Mouse (Mus musculus) frontal cortex, postnatal 36 days (tissue): Measurements from ENCODE around the gene Dnah17.
A peak's percentile ranks its signal among the peaks of the same experiment; 100 is the strongest.

ENCODE experiments used
- DNase-seq, 2 experiments: peaks; one replicate each; pipeline ENCODE4 v3.0.0; 2022; ENCODE audit warnings: low spot score in 2 of 2

Dnah17 gene

GRCm38 (mm10) chr11:118024111-118024510, 106.3 kb downstream of the Dnah17 start:
- no peak for DNase-seq

- no peak for DNase-seq
These were observed 107.0 kb downstream of the Dnah17 start for GRCm38 (mm10) chr11:118023475-118023874.

DNA sequence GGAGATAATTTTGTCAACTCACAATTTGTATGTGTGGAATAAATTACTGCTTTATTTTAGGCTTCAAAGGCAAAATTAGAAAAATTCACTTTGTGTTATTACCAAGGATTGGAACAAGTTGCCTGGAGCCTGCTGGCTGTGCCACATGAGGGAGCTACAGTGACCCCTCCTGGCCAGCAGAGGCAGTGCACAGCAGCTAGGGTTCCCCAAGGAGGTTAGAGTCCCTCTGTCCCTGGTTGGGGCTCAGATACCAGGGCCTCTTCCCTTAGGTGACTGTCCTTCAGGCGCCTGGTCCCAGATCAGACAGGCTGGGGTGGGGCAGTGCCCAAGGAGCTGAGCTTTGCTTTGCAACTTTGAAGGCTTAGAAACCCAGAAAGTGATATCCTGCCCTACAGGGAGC, 108.6 kb downstream of the Dnah17 start:
- peak; percentile 66 to 80 for DNase-seq

GRCm38 (mm10) chr11:118018328-118018727, 112.1 kb downstream of the Dnah17 start:
- no peak for DNase-seq

GRCm38 (mm10) chr11:118015381-118016145, 114.9 kb downstream of the Dnah17 start:
- DNase-seq, result no peak

DNA sequence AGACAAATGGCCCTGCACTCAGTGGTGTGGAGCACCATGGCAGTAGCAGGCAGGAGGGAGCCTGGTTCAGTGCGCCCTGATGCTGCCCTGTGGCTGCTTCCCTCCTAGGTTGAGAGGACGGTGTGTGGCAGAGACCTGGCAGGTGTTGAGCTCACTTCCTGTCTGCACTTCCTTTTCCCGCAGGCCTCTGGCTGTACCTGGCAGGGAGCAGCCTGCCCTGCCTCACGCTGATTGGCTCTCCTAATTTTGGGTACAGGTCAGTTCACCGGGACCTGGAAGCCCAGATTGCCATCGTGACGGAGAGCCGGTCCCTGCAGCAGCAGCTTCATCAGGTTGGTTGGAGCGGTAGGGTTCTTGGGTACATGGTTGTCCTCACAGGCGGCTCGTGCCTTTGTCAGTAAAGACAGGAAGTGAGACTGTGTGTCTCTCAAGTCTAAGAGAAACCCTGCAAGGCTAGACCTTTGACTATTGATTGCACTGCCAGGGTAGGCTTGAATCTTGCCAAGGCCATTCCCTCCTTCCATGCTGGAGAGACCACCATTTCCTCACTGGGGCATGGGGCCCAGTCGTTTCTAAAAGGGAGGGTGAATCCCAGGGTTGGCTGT, 115.9 kb downstream of the Dnah17 start:
- no peak for DNase-seq

DNA sequence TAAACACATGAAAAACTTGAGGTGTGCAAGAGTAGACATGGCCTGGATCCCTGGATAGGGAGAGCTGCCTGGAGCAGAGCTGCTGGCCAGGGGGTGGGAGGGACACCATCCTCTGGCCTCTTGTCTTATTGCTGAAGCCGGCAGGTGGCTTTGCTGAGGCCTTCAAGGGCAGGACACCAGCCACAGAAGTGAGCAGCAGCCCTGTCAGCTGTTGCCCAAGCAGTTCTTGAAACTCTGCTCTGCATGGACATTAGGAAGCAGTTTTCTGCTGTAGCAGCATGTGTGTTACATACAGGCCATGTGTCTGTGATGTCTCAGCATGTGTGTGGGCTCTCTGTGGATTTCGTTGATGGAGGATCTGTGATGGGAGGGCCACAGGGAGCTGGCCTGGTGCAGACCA, 117.1 kb downstream of the Dnah17 start:
- no peak for DNase-seq

GRCm38 (mm10) chr11:118012595-118012994, 117.8 kb downstream of the Dnah17 start:
- DNase-seq, result no peak

DNA sequence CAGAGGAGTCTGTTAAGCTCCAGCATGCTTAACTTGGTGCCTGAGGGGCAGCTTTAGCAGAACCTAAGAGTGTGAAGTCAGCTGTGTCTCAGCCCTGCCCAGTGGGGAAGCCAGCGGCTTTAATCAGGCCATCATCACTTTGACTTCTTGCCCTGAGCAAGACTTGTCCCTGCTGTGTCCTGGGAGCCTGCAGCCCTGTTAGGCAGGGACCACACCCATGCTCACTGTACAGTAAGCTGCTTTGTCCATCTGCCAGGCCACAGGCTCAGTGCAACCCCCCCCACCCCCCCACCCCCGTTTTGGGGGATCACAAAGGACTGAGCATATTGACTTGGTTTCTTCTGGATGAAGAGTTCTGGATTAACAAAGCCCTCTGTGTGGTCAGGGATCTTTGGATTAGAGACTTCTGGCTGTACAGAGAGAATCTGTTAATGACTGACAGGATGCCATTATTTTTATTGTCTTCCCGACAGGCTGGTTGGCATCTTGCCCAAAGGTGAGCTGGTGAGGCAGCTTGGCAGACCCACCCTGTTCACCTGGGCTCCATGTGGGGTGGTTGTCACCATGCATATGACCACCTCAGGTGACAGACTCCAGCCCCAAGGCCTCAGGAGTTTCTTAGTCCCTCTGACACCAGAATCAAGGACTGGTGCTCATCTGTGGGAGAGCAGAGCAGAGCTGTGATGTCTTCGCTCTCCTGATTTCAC, 120.4 kb downstream of the Dnah17 start:
- DNase-seq, result no peak

DNA sequence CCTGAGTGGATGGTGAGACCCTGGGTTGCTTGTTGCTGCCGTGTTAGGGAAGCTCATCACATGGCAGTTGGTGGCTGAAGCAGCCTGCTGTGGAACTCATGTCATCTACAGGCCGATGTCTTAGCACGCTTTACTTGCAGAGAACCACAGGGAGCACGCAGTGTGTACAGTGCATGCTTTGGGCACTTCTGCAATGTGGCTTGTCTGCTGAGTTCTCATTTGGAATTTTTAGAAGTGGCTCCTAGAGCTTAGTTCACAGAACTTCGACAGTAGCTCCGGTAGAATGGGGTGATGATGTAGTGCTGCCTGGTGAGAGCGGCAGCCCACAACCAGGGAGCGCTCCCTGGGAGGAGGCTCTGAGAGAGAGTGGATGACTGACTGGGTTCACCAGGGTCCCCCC, 121.6 kb downstream of the Dnah17 start:
- no peak for DNase-seq

- DNase-seq, result no peak
These were observed 122.2 kb downstream of the Dnah17 start for GRCm38 (mm10) chr11:118008144-118008805.

- DNase-seq, result no peak
These were observed 122.8 kb downstream of the Dnah17 start for GRCm38 (mm10) chr11:118007460-118008143.

GRCm38 (mm10) chr11:118004217-118004616, 126.2 kb downstream of the Dnah17 start:
- DNase-seq, result no peak

DNA sequence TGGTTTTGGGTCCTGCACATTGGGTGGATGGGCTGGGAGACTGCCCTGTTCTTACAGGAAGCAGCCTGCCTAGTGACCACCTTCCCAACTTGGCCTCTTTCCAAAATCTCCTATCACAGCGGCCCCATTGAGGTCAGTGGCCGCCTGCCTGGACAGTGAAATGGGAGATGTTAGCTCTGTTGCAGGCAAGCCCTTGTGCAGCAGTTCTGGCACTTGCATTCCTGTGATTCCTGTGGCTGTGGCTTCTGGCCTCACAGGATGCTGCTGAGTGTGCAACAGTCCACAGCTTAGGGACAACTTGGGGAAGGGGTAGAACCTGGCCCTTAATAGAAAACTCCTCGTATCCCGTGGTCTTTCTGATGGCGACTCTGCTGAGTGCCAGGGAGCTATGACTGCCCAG, 126.7 kb downstream of the Dnah17 start:
- no peak for DNase-seq

DNA sequence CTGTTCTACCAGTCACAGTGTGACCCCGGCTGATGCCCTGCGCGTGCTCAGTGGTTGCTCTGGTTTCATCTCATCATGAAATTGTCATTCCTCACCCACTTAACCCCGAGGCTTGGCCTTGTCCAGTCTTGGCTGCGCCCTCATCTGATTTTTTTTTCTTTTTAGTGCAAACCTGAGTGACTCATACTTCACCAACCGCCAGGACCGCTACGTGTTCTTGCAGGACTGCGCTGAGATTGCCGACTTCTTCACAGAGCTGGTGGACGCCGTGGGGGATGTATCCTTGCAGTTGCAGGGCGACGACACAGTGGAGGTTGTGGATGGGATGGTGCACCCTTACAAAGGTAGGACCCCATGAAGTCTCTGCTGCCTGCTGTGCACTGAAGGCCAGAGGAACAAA, 127.3 kb downstream of the Dnah17 start:
- no peak for DNase-seq

GRCm38 (mm10) chr11:118000565-118001215, 129.7 kb downstream of the Dnah17 start:
- no peak for DNase-seq

DNA sequence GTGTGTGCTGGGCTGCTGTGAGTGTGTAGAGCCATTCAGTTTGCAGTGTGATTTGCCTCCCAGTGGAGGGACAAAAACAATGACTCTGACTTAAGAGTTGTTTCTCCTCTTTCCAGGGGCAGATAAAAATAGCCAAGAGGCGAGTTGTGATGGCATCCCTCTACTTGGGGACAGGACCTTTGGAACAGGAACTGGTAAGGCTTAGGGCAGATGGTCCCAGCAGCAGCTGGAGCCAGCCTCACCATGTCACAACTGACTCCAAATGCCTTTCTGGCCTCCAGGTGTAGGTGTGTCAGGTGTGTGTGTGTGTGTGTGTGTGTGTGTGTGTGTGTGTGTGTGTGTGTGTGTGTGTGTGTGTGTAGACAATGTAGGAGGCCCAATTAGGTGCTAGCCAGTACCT, 130.4 kb downstream of the Dnah17 start:
- DNase-seq, result no peak

GRCm38 (mm10) chr11:117999260-117999934, 131.0 kb downstream of the Dnah17 start:
- no peak for DNase-seq

DNA sequence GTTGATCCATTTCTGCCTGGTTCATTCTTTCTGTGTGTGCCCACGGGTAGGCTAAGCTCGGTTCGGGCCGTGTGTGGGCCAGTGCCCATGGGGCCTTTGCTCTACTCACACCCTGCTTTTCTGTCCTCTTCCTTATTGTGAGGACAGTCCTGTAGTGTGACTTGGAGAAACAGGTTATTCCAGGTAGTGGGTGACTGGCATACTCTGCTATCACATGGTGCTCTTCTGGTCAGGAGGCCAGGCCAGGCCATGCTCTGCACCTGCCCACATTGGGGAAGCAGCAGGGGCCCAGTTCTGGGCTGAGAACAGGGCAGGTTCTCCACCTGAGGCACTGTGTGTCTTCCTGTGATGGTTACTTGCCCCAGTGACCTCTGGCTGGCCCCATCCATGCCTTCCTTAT, 132.1 kb downstream of the Dnah17 start:
- no peak for DNase-seq

GRCm38 (mm10) chr11:117997085-117997484, 133.3 kb downstream of the Dnah17 start:
- DNase-seq, result no peak

DNA sequence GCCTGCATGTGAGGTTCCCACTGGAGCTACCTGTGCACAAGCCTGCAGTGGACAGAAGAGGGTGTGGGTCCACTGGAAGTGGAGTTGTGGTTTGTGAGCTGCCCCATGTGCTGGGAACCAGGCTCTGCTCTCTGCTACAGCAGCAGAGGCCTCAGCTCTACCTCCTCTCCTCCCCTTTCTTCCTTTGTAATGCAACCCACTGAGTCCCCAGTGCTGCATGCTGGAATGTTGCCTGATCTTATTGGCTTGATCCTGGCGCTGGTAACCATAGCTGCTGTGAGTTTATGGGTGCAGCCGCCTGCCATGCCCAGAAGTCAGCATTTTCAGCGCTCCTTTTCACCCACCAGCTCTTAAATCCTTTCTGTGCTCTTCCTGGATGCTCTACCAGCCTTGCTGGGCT, 134.4 kb downstream of the Dnah17 start:
- DNase-seq, result no peak
